Mouse (Mus musculus): ENCODE measurements around the gene Thoc5. TPM values are rescaled to one million over a fixed set of nuclear protein-coding genes. Genes with fewer than 3 reads are reported as not detected.
A peak's percentile ranks its signal among the peaks of the same experiment; 100 is the strongest.

Gene Thoc5
- polyA plus RNA-seq, 1 experiment from 2014 or later = 61.1 TPM

DNA sequence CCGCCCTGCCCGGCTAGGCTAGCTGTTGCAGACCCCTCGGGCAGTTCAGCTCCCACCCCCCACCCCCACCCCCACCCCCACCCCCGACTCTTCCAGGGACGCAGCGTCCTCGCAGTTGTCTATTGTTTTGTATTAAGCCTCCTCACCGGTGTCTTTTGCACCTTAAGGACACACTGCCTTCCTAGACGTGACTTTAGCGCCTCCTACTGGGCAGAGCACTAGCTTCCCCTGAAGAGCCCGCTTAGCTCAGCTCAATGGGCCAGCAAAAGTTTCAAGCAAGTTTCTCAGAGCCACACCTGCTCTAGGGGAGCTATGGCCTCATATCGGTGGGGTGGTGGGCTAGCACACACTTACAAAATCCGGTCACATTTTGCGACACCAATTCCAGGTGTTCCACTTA is 80.5 kb downstream of the Thoc5 start:
- Histone ChIP-seq H3K27ac (ENCODE audit: low read depth, low read length) (no peak overlapping the region), H3K27me3 (ENCODE audit: control insufficient read depth, insufficient read depth, low read length) (no peaks in the 10 kb centered on the region), H3K9me3 (ENCODE audit: control insufficient read depth, low read length) (no peaks in the 10 kb centered on the region), H3K36me3 (ENCODE audit: control insufficient read depth, insufficient read depth, low read length) (no peaks in the 10 kb centered on the region), H3K4me1 (ENCODE audit: control insufficient read depth, insufficient read depth, low read length) (no peaks in the 10 kb centered on the region), H3K4me2 (ENCODE audit: low read depth) (no peak overlapping the region), H3K4me3 (ENCODE audit: low read depth, low read length) (no peak overlapping the region), H3K9ac (ENCODE audit: low read length) (no peak overlapping the region)
- DNase-seq (ENCODE audit: low spot score) (peak; percentile 73), ATAC-seq (ENCODE audit: insufficient read depth, low FRiP score, low TSS enrichment) (no peak)
- 6% methylated on average over 14 of the region's 14 CpGs for WGBS

Small RNA genes lying within 50 kb of the gene (microRNA-seq; reads per million reads assigned to microRNA genes)
- not detected for gene Mir6918

Other genes starting within 250 kb of the Thoc5 start
- 505 and 528 TPM in 2 replicates for gene Uqcr10, start 191.0 kb upstream of the Thoc5 start, polyA plus RNA-seq (2014; fragmentation: Nextera tagmentation; extraction: Ambion mirVana)
- gene Zmat5, start 190.6 kb upstream of the Thoc5 start, polyA plus RNA-seq (2014; fragmentation: Nextera tagmentation; extraction: Ambion mirVana) = 75.5 and 82.3 TPM in 2 replicates
- gene Cabp7, start 148.5 kb upstream of the Thoc5 start, polyA plus RNA-seq (2014; fragmentation: Nextera tagmentation; extraction: Ambion mirVana) = 2.6 and 3.4 TPM in 2 replicates
- gene Nf2, start 45.8 kb upstream of the Thoc5 start, polyA plus RNA-seq (2014; fragmentation: Nextera tagmentation; extraction: Ambion mirVana) = 56.6 and 67.7 TPM in 2 replicates
- 80.4 and 82.9 TPM in 2 replicates for gene Nipsnap1, start 21.4 kb upstream of the Thoc5 start, polyA plus RNA-seq (2014; fragmentation: Nextera tagmentation; extraction: Ambion mirVana)
- 1.4 and 1.9 TPM in 2 replicates for gene Nefh, start 52.7 kb downstream of the Thoc5 start, polyA plus RNA-seq (2014; fragmentation: Nextera tagmentation; extraction: Ambion mirVana)
- gene Ap1b1, start 91.5 kb downstream of the Thoc5 start, polyA plus RNA-seq (2014; fragmentation: Nextera tagmentation; extraction: Ambion mirVana) = 65.1 and 73.6 TPM in 2 replicates
- gene Rasl10a, start 162.8 kb downstream of the Thoc5 start, polyA plus RNA-seq (2014; fragmentation: Nextera tagmentation; extraction: Ambion mirVana) = 0.66 and 0.74 TPM in 2 replicates
- gene Gas2l1, start 170.0 kb downstream of the Thoc5 start, polyA plus RNA-seq (2014; fragmentation: Nextera tagmentation; extraction: Ambion mirVana) = 32.1 and 32.9 TPM in 2 replicates
- gene Rhbdd3, start 203.6 kb downstream of the Thoc5 start, polyA plus RNA-seq (2014; fragmentation: Nextera tagmentation; extraction: Ambion mirVana) = 21.4 and 23.8 TPM in 2 replicates
- 449 and 456 TPM in 2 replicates for gene Ewsr1, start 203.9 kb downstream of the Thoc5 start, polyA plus RNA-seq (2014; fragmentation: Nextera tagmentation; extraction: Ambion mirVana)